Mouse (Mus musculus): ENCODE results near the gene Grk5.

Gene Grk5

DNA sequence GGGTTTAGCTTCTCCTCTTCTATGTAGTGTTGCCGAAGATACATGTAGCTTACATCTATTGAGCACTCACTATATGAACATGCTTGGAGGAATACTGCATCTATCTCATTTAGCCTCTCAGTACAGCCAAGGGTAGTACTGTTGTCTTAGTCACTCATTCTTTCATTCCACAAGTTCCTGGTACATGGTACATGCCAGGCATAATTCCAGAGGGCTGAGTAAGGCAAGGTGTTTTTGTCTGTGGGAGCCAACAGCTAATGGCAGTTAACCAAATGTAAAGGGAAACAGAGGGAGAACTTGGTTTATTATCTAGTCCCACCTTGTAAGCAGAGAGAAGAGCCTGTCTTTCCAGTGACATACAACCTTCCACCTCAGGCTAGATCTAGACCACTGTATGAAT is 82.0 kb downstream of the Grk5 start:
- ATAC-seq (ENCODE audit: insufficient number of reproducible peaks, low FRiP score, low TSS enrichment), result peak; percentile 45; the same call in 1 of the 2 replicates

DNA sequence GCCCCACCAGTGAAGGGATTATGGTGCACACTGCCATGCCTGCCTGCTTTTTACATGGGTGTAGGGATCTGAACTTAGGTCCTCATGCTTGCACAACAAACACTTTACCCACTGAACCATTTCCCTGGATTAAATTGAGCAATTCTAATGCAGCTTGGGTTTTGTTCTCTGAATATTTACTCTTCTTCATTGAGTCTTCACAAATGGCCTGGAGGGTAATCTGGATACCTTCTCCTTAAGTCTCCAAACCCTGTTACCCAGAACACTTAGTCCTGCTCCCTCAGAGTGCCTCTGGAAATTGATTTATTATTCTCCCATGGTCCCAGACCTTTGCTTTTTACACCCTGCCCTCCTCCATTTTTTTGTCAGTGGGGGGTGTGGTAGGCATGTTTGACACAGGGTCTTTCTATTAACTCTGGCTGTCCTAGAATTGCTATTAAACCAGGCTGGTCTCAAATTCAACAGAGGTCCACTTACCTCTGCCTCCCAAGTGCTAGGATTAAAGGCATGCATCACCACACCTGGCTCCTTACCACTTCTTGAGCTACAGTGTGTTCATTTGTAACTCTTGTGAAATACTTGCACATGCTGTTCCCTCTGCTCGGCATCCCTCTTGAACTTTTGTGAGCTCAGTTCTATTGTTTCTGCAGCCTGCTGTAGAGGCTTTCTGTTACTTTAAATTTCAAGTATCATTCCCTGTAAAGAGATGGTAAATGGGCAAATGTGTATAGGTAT is 82.9 kb downstream of the Grk5 start:
- no peak for ATAC-seq (ENCODE audit: insufficient number of reproducible peaks, low FRiP score, low TSS enrichment)

DNA sequence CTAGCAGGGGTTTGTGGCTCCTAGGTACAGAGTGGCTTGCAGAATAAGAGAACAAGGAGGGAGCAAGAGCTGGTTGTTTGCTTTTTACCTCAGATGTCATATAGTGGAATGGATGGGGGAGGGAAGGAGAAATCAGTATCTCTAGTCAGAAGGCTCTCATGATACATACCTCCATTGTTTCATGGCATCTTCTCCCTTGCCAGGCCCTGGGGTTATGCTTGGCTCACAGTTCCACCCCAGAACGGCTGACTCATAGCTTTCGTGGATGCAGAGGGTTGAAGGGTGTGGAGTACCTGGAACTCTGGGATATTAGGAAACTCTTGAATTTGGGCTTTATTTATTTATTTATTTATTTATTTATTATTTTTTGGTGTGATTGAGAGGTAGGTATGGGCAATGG is 84.0 kb downstream of the Grk5 start:
- ATAC-seq (ENCODE audit: insufficient number of reproducible peaks, low FRiP score, low TSS enrichment), result no peak

DNA sequence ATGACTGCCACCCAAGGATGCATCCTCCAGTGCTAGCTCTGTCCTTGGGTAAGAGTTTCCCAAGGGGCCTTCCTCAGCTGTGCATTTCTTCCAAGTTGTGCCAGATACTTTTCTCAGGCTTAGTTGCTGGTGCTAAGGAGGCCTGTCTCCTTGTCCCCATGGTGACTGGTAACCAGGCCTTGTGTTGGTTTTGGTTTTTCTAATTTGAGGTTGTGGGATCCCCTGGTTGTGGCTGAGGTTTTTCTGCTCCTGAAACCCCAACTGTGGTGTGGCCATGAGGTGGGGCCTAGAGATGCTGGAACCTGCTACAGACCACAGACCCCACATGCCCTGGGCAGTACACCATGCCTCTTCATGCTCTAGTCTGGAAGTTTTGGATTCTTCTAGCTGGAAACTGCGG is 90.0 kb downstream of the Grk5 start:
- no peak for ATAC-seq (ENCODE audit: insufficient number of reproducible peaks, low FRiP score, low TSS enrichment)

DNA sequence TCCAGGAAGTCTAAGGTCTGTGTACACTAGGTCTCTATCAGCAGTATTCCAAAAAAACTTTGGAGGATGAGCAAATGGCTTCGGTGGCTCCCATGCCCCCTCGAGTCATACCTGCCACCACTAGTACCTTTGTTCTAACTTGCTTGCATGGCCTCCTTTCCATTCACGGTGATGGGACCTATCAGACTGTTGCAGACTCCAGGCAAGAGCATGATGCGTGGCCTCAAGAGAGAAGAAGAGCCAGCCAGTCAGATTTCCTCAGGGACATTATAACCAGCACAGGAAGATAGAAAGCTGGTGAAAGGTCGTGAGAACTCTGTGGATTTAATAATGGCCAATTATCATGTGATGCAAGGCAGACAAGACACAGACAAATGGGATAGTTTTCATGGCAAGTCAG is 91.8 kb downstream of the Grk5 start:
- no peak for ATAC-seq (ENCODE audit: insufficient number of reproducible peaks, low FRiP score, low TSS enrichment)

DNA sequence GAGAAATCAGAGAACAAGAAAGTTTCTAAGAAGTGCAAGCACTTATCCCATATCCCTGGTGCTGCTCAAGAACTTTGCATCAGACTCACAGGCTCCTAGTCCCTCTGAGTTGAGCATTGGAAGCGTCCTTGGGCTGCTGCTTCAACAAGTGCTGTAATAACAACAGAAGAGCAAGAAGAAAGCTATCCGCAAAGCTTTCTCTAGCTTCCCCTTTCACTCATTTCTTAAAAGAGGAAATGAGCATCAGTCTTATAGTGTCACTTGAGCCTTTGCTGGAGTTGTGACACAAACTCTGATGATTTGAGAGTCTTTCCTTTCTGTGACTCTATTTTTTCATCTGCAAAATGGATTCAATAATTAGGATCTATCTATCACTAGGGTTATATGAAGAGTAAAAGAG is 92.3 kb downstream of the Grk5 start:
- no peak for ATAC-seq (ENCODE audit: insufficient number of reproducible peaks, low FRiP score, low TSS enrichment)

DNA sequence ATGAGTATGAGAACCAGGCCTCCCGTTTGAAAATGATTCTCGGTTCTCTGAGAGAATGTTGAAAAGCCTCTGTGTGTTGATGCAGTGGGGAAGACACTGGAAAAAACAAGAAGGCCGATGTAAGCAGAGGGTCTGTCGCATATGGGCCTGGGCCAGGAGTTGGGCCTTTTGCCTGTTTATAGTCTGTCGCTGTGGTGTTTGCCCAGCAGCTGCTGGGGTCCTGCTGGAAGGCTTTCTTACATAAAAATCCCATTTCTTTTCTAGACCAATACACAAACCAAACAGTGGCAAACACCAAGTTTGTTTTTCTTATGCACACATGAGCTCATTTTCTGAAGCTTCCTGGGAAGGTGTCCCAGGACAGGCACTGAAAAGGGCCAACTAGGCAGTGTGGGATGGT is 100.2 kb downstream of the Grk5 start:
- ATAC-seq (ENCODE audit: insufficient number of reproducible peaks, low FRiP score, low TSS enrichment), result no peak

DNA sequence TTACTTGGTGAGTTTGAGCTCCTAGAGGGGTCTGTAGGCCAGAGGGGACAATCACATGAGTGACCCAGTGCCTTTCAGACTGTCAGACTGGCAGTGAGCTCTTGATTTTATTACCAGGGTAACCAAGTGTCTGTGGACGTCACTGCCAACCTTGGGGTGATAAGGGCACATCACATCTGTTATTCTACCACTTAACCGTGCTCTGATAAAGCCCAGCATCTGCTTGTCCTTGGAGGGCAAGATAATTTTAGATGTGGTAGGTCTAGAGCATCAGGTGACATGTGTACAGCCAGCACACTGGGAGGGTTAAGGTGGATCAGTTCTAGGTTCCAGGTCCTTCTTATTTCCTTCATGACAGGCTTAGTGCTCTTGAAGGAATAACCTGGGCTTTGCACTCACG is 104.7 kb downstream of the Grk5 start:
- ATAC-seq (ENCODE audit: insufficient number of reproducible peaks, low FRiP score, low TSS enrichment), result no peak

DNA sequence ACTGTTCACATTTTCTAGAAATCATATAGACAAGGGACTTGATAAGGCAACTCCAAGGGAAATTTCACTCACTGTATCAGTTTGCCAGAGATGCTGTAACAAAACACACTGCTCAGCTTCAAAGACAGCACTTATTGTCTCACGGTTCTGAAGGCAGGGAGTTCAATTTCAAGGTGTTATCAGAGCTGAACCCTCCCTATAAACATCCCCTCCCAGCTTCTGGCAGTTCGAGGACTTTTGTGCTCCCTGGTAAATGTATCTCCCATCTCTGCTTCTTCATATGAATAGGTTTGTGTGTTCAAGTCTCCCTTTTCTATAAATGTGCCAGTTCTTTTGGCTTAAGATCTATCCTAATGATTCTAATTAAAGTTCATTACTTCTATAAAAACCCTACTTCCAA is 105.3 kb downstream of the Grk5 start:
- ATAC-seq (ENCODE audit: insufficient number of reproducible peaks, low FRiP score, low TSS enrichment), result no peak

DNA sequence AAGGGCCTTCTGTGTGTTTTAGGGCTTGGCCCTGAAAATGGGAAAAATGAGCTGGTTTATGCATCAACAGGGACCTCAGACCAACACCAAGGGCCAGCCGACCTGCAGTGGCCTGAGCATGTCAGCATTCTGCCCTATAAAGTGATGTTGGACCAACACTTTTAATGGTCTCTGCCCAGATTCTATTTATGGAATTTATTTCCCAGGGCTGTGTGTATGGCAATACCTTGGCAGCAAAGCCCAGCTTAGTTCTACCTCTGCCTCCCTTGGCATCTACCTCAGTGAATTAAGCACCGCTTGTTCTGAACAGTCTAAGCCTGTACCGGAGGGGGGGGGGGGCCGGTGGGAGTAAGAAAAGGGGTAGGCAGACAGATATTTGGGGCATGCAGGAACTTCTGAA is 108.2 kb downstream of the Grk5 start:
- ATAC-seq (ENCODE audit: insufficient number of reproducible peaks, low FRiP score, low TSS enrichment), result no peak

DNA sequence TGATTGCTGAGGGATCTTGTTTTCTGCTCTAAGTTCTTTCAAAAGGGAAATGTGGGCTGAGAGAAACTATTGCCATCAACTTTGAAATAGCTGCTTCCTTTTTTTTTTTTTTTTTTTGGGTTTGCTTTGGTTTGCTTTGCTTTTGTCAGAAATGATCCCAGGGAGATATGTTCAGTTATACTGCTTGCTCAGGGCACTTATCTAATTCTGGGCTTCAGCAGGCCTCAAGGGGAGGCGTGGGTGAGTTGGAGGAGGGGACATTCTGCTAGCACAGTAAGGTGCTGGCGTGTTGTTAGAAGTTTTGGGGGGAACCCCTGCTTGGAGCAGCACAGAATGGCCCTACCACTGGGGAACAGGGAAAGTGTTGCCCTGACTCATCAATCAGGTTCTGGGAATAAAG is 110.1 kb downstream of the Grk5 start:
- no peak for ATAC-seq (ENCODE audit: insufficient number of reproducible peaks, low FRiP score, low TSS enrichment)

DNA sequence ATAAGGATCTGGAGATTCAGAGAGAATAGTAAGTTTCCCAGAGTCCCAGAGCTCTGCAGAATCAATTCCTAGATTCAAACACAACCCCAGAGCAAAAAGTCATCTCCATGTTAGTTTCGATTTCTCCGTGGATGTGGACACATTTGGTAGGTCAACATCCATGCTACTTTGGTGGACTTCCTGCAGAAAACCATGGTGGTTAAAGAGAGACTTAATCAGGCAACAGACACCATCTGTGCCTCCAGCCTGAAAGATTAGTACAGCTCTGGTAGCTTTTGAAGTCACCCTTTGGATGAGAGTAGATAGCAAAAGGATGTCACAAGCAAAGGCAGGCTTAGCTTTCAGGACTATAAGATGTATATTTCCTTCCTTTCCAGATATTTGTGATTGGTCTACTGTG is 111.4 kb downstream of the Grk5 start:
- peak; percentile 29; the same call in 1 of the 2 replicates for ATAC-seq (ENCODE audit: insufficient number of reproducible peaks, low FRiP score, low TSS enrichment)

DNA sequence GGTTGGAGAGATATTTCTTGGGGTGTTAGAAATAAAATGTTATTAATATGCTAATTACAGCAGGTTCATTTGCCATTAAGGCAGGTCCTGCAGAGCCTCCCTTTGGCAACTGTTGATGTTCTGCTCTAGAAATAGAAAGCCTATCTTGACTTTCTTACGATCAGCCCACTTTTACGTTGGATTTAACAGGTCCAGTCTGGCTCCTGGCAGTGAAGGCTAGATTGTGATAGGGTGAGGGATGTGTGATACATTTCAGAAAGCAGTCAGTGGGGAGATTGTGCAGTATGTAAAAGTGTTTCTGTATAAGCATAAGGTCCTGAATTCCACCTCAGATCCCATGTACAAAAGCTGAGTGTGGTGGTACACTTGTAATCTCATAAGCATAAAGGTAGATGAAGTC is 119.7 kb downstream of the Grk5 start:
- no peak for ATAC-seq (ENCODE audit: insufficient number of reproducible peaks, low FRiP score, low TSS enrichment)

DNA sequence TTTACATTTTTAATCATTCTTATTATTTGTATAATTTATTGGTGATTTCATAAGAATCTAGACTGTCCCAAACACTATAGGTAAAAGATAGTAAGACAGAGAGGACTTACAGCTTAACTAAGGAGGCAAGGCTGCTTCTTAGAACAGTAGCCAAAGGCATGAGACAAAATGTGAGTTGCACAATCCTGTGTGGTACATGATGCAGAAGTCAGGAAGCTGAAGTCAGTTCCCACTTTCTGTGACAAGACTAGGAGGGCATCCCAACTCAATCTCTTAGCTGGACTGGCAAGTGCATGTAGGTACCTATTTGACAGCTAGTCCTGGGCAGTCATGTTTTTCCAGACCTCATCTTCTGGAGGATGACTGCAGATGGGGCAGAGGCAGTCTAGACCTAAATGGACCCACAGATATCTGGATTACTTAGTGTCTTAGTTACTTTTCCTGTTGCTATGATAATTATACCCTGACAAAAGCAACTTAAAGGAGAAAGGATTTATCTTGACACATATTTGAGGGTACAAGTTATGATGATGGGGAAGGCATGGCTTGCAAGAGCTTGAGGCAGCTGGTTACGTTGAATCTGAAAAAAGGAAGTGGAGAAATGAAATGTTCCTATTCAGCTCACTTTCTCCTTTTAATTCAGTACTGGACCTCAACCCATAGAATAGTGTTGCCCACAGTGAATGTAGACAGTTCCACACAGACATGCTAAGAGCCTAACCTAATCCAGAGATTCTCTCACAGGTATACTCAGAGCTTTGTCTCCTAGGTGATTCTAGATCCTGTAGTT is 128.1 kb downstream of the Grk5 start:
- ATAC-seq (ENCODE audit: insufficient number of reproducible peaks, low FRiP score, low TSS enrichment), result no peak

DNA sequence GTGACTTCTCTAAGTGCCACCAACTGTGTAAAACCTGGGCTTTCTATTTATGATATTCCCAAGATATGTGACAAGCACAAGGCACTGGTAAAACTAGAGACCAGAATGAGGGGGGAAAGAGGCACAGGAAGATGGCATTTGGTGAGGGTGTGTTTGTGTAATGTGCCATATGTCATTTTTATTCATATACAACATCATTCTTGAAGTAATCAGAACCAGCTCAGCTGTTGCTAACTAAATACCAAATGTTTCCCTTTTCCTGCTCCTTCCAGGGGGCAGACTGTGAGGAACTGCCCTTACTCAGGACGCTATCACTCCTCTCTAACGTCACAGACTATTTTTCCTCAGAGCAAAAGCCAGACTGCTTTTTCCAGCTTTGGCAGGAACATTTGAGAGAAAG is 132.0 kb downstream of the Grk5 start:
- ATAC-seq (ENCODE audit: insufficient number of reproducible peaks, low FRiP score, low TSS enrichment), result peak; percentile 54; the same call in 1 of the 2 replicates

DNA sequence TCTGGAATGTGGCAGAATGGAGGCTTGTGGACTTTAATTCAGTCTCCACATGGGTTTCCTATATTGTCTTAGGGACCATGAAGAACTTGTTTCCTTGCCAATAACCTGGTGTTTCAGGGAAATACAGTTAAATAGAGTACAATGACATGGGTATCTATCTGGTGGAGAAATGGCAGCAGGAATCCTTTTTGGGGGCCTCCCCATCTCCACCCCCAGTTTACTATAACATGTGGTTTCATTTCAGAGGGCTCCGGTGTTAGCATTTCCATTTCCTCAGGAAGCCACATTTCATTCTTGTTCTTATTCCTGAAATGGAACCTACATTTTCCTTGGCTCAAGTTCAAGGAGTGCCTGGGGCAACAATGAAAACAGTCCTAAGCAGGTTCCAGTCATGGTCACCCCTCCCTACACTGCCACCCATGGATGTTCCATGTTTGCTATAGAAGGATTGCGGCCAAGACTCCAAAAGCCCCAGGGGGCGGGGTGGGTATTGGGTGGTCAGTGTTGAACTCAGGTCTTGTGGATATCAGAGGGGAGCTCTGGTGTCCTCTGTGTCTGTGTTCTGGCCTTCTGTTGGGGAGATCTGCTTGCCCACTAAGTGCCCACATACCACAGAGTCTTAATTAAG is 132.5 kb downstream of the Grk5 start:
- peak; percentile 45 for ATAC-seq (ENCODE audit: insufficient number of reproducible peaks, low FRiP score, low TSS enrichment)

DNA sequence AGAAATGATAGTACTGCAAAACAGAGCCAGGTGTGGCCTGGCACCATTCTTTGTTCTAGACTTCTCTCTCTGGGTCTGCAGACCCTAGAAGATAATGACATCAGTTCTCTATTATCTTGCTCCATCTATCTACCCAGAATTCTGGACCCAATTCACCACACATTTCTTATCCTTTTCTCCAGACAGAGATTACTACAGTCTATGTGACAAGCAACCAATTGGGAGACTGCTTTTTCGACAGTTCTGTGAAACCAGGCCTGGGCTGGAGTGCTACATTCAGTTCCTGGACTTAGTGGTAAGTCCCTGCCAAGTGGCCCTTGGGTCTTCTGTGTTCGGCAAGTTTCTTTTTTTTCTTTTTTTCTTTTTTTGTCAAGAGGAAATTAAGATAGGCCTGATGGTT is 142.0 kb downstream of the Grk5 start:
- ATAC-seq (ENCODE audit: insufficient number of reproducible peaks, low FRiP score, low TSS enrichment), result no peak

DNA sequence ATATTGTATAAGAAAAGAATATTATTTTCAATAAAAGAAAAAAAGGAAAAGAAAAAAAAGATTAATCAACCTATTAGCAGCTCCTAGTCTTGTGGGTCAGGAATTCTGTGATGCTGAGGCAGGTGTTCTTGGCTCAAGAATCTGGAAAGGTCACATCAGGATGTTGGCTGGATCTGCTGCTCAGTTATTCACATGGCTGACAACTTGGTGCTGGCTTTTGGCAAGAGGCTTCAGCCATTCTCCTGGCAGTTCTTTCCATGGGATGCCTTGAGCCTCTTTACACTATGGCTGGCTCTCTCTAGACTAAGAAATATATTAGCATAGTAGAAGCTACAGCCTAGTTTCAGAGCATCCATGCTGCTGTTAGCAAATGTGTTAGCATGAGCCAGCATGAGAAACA is 149.6 kb downstream of the Grk5 start:
- ATAC-seq (ENCODE audit: insufficient number of reproducible peaks, low FRiP score, low TSS enrichment), result no peak

DNA sequence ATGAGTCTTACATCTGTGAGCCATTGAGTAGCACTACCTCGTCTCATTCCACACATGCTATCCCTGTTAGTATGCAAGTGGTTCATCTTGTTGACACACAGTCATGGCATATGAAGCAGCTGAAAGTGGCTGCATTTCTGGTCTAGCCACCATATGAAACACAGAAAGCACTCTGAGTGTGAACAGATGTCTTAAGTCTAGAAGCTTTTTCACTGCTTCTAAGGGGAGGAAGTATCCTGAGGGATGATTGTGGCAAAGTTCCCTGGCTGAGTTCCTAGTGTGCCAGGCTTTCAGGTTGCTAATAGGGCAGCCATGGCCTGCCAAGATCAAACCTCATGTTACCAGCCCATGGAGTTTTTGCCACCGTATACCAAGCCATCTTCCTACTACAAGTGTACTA is 159.1 kb downstream of the Grk5 start:
- no peak for ATAC-seq (ENCODE audit: insufficient number of reproducible peaks, low FRiP score, low TSS enrichment)

DNA sequence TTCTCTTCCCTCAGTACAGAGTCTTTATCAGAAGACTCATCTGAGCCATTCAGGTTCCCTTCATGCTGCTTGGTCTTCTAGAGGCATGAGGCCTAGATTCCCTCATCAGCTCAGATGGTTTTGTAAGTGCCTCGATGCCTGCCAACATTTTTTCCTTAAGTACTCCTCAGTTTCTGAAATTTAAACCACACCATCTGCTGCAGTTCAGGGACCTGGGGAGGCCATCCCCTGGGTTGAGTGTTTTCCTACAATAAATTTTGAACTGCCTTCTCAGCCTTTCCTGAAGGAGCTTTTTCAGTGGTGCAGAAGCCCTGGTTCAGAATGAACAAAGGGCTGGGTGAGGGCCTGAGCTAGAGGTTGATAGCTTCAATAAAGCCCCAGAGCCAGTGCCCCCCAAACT is 159.9 kb downstream of the Grk5 start:
- no peak for ATAC-seq (ENCODE audit: insufficient number of reproducible peaks, low FRiP score, low TSS enrichment)

DNA sequence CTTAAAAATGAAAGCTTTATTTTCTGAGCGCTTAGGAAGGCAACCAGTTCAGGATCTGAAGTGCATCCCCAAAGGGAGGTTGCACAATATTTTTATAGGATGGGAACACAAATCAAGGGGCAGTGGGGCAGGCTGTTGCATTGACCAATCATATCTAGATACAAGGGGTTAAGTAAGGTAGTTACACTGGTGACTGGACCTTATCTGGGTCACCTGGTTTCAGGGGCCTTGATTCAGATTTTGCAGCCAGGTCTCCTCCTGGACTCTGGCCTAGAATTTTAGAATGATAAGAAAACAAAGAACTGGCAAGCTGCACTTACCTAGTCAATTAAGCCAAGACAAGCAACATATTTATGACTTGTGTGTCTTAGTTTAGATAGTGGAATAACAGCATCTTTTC is 161.6 kb downstream of the Grk5 start:
- no peak for ATAC-seq (ENCODE audit: insufficient number of reproducible peaks, low FRiP score, low TSS enrichment)

DNA sequence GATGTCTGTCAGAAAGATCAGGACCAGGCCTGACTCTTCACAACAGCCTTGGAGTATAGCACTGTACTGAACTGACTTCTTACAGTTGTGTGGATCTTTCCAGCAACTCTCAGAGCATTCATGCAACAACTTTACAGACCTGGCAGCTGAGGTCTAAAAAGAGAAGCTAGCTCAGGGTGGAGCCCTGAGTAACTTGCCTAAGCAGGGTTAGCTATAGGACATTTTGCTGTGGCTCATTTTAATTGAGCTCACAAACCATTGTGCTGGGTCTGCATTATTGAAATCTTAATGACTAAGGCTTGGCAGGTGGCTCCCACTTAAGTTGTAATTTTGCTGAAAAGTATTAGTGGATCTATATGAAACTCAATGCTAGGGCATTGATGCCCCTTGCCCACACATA is 162.5 kb downstream of the Grk5 start:
- ATAC-seq (ENCODE audit: insufficient number of reproducible peaks, low FRiP score, low TSS enrichment), result no peak

Data from cerebellum, adult (tissue).